Mouse (Mus musculus) CH12.LX (cell line): ENCODE data around the gene Acads.

Source experiments
- BHLHE40 ChIP-seq: IDR thresholded peaks from 2 replicates; pipeline ENCODE4 v1.6.1; 2011; ENCODE audit warnings: mild to moderate bottlenecking, low read depth, low read length, improper control_type of control experiment
- CTCF ChIP-seq, 2 experiments: IDR thresholded peaks in 1 of 2; conservative IDR thresholded peaks in 1 of 2; 2 replicates each; pipeline ENCODE4 v1.5.1; 2011 to 2012; ENCODE audit warnings: low read depth in 2 of 2, low read length in 2 of 2, improper control_type of control experiment in 1 of 2, inconsistent platforms in 1 of 2, mild to moderate bottlenecking in 1 of 2, moderate library complexity in 1 of 2
- HCFC1 ChIP-seq: IDR thresholded peaks from 2 replicates; pipeline ENCODE4 v1.6.1; 2012; ENCODE audit warnings: low read depth, mild to moderate bottlenecking, inconsistent platforms, low read length, improper control_type of control experiment
- MAFK ChIP-seq: IDR thresholded peaks from 2 replicates; pipeline ENCODE4 v1.6.1; 2011; ENCODE audit warnings: low read length, improper control_type of control experiment; ENCODE audit not compliant: insufficient replicate concordance
- NRF1 ChIP-seq: IDR thresholded peaks from 2 replicates; pipeline ENCODE4 v1.6.1; 2014; ENCODE audit warnings: low read depth, mild to moderate bottlenecking, inconsistent platforms, low read length, improper control_type of control experiment, moderate library complexity
- POLR2A ChIP-seq: IDR thresholded peaks from 2 replicates; pipeline ENCODE4 v1.6.1; 2011; ENCODE audit warnings: low read depth, mild to moderate bottlenecking, improper control_type of control experiment, low read length
- SMC3 ChIP-seq: IDR thresholded peaks from 2 replicates; pipeline ENCODE4 v1.6.1; 2011; ENCODE audit warnings: low read depth, low read length, improper control_type of control experiment
- TBP ChIP-seq: conservative IDR thresholded peaks from 2 replicates; pipeline ENCODE4 v1.6.1; 2011; ENCODE audit warnings: low read depth, low read length, improper control_type of control experiment
- TCF12 ChIP-seq: IDR thresholded peaks from 2 replicates; pipeline ENCODE4 v1.6.1; 2014; ENCODE audit warnings: low read depth, mild to moderate bottlenecking, inconsistent platforms, low read length, improper control_type of control experiment
- UBTF ChIP-seq: IDR thresholded peaks from 2 replicates; pipeline ENCODE4 v1.6.1; 2012; ENCODE audit warnings: low read depth, mild to moderate bottlenecking, inconsistent platforms, low read length, improper control_type of control experiment, moderate library complexity
- ZC3H11A ChIP-seq: IDR thresholded peaks from 2 replicates; pipeline ENCODE4 v1.6.1; 2012; ENCODE audit warnings: low read depth, mild to moderate bottlenecking, inconsistent platforms, low read length, improper control_type of control experiment
- ZNF384 ChIP-seq: IDR thresholded peaks from 2 replicates; pipeline ENCODE4 v1.6.1; 2012; ENCODE audit warnings: low read depth, low read length, improper control_type of control experiment, inconsistent platforms

GRCm38 (mm10) chr5:115147388-115147787 lies 28.2 kb upstream of the Acads start:
- TF ChIP-seq NRF1 (no peak), CTCF (conservative IDR thresholded peaks at IDR 0.05 in 1 of 2, IDR thresholded peaks at IDR 0.05 in 1 of 2; ENCODE audit: low read depth in 2 of 2, low read length in 2 of 2) (no peak), ZC3H11A (no peak), SMC3 (no peak), HCFC1 (no peak), MAFK (no peak), UBTF (no peak), POLR2A (no peak), BHLHE40 (no peak), ZNF384 (no peak), TBP (no peak), TCF12 (no peak)
